Mouse (Mus musculus) layer of hippocampus, adult 9-10 months (tissue): ENCODE measurements around the gene Runx2.

Source experiments
- DNase-seq: peaks from one replicate; pipeline ENCODE4 v3.0.0; 2022; ENCODE audit warnings: low spot score

Gene Runx2

GRCm38 (mm10) chr17:44524146-44524545 is 290.5 kb downstream of the Runx2 start:
- DNase-seq, result no peak

- DNase-seq, result no peak
Observed at GRCm38 (mm10) chr17:44522906-44523305, 291.7 kb downstream of the Runx2 start.

- DNase-seq, result no peak
Observed at GRCm38 (mm10) chr17:44520122-44521075, 294.2 kb downstream of the Runx2 start.

- DNase-seq, result no peak
Observed at GRCm38 (mm10) chr17:44519356-44519755, 295.2 kb downstream of the Runx2 start.

- no peak for DNase-seq
Observed at GRCm38 (mm10) chr17:44518156-44518555, 296.4 kb downstream of the Runx2 start.

GRCm38 (mm10) chr17:44508198-44508715 is 306.3 kb downstream of the Runx2 start:
- DNase-seq, result no peak

GRCm38 (mm10) chr17:44507741-44508140 is 306.9 kb downstream of the Runx2 start:
- DNase-seq, result no peak

GRCm38 (mm10) chr17:44506524-44506923 is 308.1 kb downstream of the Runx2 start:
- no peak for DNase-seq

GRCm38 (mm10) chr17:44504794-44505317 is 309.7 kb downstream of the Runx2 start:
- DNase-seq, result no peak

- no peak for DNase-seq
Observed at GRCm38 (mm10) chr17:44502176-44502575, 312.4 kb downstream of the Runx2 start.

- no peak for DNase-seq
Observed at GRCm38 (mm10) chr17:44500306-44500899, 314.2 kb downstream of the Runx2 start.

GRCm38 (mm10) chr17:44490164-44490794 is 324.3 kb downstream of the Runx2 start:
- DNase-seq, result no peak

- no peak for DNase-seq
Observed at GRCm38 (mm10) chr17:44489346-44489745, 325.3 kb downstream of the Runx2 start.

- no peak for DNase-seq
Observed at GRCm38 (mm10) chr17:44487514-44488244, 326.9 kb downstream of the Runx2 start.

- no peak for DNase-seq
Observed at GRCm38 (mm10) chr17:44485337-44485736, 329.3 kb downstream of the Runx2 start.

GRCm38 (mm10) chr17:44479918-44480317 is 334.7 kb downstream of the Runx2 start:
- no peak for DNase-seq

GRCm38 (mm10) chr17:44479491-44479890 is 335.1 kb downstream of the Runx2 start:
- no peak for DNase-seq

- no peak for DNase-seq
Observed at GRCm38 (mm10) chr17:44475910-44476309, 338.7 kb downstream of the Runx2 start.

- no peak for DNase-seq
Observed at GRCm38 (mm10) chr17:44474280-44474679, 340.3 kb downstream of the Runx2 start.

GRCm38 (mm10) chr17:44472695-44473094 is 341.9 kb downstream of the Runx2 start:
- no peak for DNase-seq

- no peak for DNase-seq
Observed at GRCm38 (mm10) chr17:44463679-44464078, 350.9 kb downstream of the Runx2 start.

- DNase-seq, result no peak
Observed at GRCm38 (mm10) chr17:44460156-44460555, 354.4 kb downstream of the Runx2 start.
